Mouse (Mus musculus) intestine, embryonic 15.5 days (tissue): ENCODE results near the gene Asna1. TPM values are rescaled to one million over a fixed set of nuclear protein-coding genes. Genes with fewer than 3 reads are reported as not detected.

ENCODE experiments used
- ATAC-seq: fragments of 200-750 bp; cut with Nextera tagmentation; 2 replicates; pipeline ENCODE4 v1.8.0; 2017; ENCODE audit warnings: moderate TSS enrichment, moderate library complexity
- H3K27ac ChIP-seq: fragments of 300-500 bp; sonication (generic); 2 replicates; pipeline ENCODE4 v1.5.1; 2015; ENCODE audit warnings: mild to moderate bottlenecking, inconsistent platforms
- H3K27me3 ChIP-seq: fragments of 300-500 bp; sonication (generic); replicated peaks from 2 replicates; pipeline ENCODE4 v1.6.1; 2015; ENCODE audit warnings: inconsistent platforms
- H3K36me3 ChIP-seq: fragments of 300-500 bp; sonication (generic); 2 replicates; pipeline ENCODE4 v1.6.1; 2015; ENCODE audit warnings: inconsistent platforms
- H3K4me1 ChIP-seq: fragments of 300-500 bp; sonication (generic); replicated peaks from 2 replicates; pipeline ENCODE4 v1.6.1; 2015; ENCODE audit warnings: inconsistent platforms
- H3K4me2 ChIP-seq: fragments of 300-500 bp; sonication (generic); replicated peaks from 2 replicates; pipeline ENCODE4 v1.6.1; 2015; ENCODE audit warnings: mild to moderate bottlenecking, inconsistent platforms
- H3K4me3 ChIP-seq: fragments of 300-500 bp; sonication (generic); replicated peaks from 2 replicates; pipeline ENCODE4 v1.5.1; 2015; ENCODE audit warnings: inconsistent platforms
- H3K9ac ChIP-seq: fragments of 300-500 bp; sonication (generic); 2 replicates; pipeline ENCODE4 v1.6.1; 2015; ENCODE audit warnings: inconsistent platforms
- H3K9me3 ChIP-seq: fragments of 300-500 bp; sonication (generic); 2 replicates; pipeline ENCODE4 v1.6.1; 2016; ENCODE audit warnings: inconsistent platforms
- WGBS: fragments of 180-500 bp; shearing (Covaris S2); methylation state at CpG from one replicate; pipeline ENCODE4 v1.1.7; 2015; 5-methylcytosine and 5-hydroxymethylcytosine counted together
- polyA plus RNA-seq: library from polyadenylated mRNA; unstranded; fragments of >200 nt; fragmentation: Nextera tagmentation; extraction: Ambion mirVana; gene quantifications from 2 replicates; pipeline ENCODE4 v1.2.1, GENCODE M21; 2015

Asna1 gene
- polyA plus RNA-seq, 1 experiment from 2014 or later, result 125 TPM

DNA sequence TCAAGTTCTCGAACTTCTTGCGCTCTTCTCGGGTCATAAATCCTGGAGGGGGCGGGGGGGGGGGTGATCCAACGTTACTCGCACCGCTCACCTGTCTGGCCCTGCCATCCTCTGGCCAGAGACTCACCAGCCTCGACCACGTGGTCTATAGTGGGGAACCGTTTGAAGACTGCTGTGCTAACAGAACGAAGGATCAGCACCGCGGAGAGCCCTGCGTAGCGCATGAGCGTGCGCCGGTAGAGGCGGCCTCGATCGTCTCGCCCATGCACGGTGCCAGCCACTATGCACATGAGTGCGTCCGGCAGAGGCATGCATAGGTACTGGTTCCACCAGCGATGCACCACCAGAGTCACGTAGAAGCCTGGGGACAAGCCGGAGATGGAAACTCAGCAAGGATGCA lies 13.8 kb downstream of the Asna1 start:
- Histone ChIP-seq H3K9ac (no peak overlapping the region), H3K4me3 (no peak overlapping the region), H3K4me2 (no peak overlapping the region), H3K4me1 (peaks cover 5% of the 10 kb centered on the region; the same call in 1 of the 2 replicates), H3K27me3 (peaks cover 45% of the 10 kb centered on the region), H3K27ac (no peak overlapping the region), H3K36me3 (no peaks in the 10 kb centered on the region), H3K9me3 (no peaks in the 10 kb centered on the region)
- ATAC-seq, result peak; percentile 49; the same call in 1 of the 2 replicates
- 11% methylated on average over 28 of the region's 28 CpGs for WGBS

DNA sequence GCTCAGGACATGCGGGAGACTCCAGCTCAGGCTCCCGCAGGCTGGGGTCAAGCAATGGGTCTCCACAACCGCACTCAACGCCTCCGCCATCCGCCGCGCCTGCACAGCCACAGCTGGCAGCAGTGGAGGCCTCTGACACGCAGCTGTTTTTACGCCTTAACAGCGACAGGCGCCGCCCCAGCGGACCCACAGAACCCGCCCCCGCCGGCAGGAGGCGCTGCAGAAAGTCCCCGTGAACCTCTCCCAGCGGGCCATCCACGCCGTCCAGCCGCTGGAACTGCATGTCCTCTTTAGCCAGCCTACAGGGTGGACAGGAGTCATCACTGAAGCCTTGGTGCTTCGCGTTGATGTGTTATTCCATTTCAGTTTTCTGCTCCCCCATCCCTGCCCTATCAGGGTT lies 17.4 kb downstream of the Asna1 start:
- Histone ChIP-seq H3K4me1 (no peaks in the 10 kb centered on the region), H3K27me3 (peaks cover 34% of the 10 kb centered on the region), H3K36me3 (no peaks in the 10 kb centered on the region), H3K9ac (no peak overlapping the region), H3K27ac (no peak overlapping the region), H3K4me2 (no peak overlapping the region), H3K4me3 (no peak overlapping the region), H3K9me3 (no peaks in the 10 kb centered on the region)
- ATAC-seq, result no peak
- 22% methylated on average over 25 of the region's 25 CpGs for WGBS

- peak overlapping the region; percentile 30; the same call in 1 of the 2 replicates for H3K4me2 ChIP-seq
Observed at GRCm38 (mm10) chr8:84997649-84998295, 27.3 kb downstream of the Asna1 start.

DNA sequence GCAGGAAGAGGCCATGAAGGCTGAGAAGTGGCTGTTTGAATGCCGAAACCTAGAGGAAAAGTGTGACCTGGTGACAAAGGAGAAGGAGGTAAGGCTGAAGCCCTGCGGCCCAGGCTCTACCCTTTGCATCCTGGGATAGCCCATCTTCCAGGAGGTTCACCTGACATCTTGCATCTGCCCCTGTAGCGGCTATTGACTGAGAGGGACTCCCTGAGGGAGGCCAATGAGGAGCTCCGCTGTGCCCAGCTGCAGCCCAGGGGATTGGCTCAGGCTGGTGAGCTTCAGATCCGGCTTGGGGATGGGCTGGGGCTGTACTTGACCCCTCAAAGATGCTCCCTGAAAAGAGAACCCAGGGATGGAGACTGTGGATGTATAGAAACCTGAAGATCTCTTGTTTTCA lies 28.1 kb downstream of the Asna1 start:
- Histone ChIP-seq H3K4me3 (no peak overlapping the region), H3K27ac (no peak overlapping the region), H3K4me1 (peaks cover 5% of the 10 kb centered on the region; the same call in 1 of the 2 replicates), H3K4me2 (no peak overlapping the region), H3K27me3 (no peaks in the 10 kb centered on the region), H3K9me3 (no peaks in the 10 kb centered on the region), H3K36me3 (no peaks in the 10 kb centered on the region), H3K9ac (no peak overlapping the region)
- 86% methylated on average over 5 of the region's 5 CpGs for whole genome bisulfite sequencing
- no peak for ATAC-seq

More at GRCm38 (mm10) chr8:84997649-84998295, 27.3 kb downstream of the Asna1 start:
- Histone ChIP-seq H3K9ac (no peak overlapping the region), H3K36me3 (no peaks in the 10 kb centered on the region), H3K9me3 (no peaks in the 10 kb centered on the region), H3K4me3 (no peak overlapping the region), H3K27ac (no peak overlapping the region), H3K4me1 (peaks cover 5% of the 10 kb centered on the region; the same call in 1 of the 2 replicates), H3K27me3 (no peaks in the 10 kb centered on the region)
- 8% methylated on average over 19 of the region's 19 CpGs for WGBS
- ATAC-seq, result peak; percentile 72

DNA sequence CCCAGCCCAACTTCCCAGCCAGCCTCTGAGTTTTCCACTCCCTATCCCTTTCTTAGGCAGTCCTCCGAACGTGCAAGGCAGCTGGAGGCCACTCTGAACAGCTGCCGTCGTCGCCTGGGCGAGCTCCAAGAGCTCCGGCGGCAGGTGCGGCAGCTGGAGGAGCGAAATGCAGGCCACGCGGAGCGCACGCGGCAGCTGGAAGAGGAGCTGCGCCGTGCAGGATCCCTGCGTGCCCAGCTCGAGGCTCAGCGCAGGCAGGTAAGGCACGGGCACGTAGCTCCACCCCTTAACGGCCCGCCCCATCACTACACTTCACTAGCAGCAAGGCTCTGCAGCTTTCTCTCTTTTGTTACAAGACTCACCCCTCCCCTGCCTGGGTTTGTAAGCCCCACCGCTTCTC lies 29.4 kb downstream of the Asna1 start:
- Histone ChIP-seq H3K4me2 (no peak overlapping the region), H3K27me3 (no peaks in the 10 kb centered on the region), H3K9ac (no peak overlapping the region), H3K4me1 (peaks cover 13% of the 10 kb centered on the region), H3K4me3 (no peak overlapping the region), H3K36me3 (no peaks in the 10 kb centered on the region), H3K9me3 (no peaks in the 10 kb centered on the region), H3K27ac (no peak overlapping the region)
- 36% methylated on average over 25 of the region's 25 CpGs for WGBS
- no peak for ATAC-seq

DNA sequence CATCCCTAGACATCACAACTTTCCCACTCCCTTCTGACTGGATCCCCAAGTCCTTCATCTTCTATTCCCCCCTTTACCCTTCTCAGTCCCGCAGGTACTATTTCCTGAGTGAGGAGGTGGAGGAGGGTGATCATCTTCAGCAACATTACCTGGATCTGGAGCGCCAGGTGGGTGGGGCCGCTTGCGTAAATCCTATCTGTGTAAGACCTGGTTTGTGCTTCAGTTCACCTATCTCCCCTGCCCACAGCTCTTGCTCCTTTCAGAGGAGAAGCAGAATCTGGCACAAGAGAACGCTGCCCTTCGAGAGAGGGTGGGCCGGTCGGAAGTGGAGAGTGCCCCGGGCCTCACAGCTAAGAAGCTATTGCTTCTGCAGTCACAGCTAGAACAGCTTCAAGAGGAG lies 30.7 kb downstream of the Asna1 start:
- Histone ChIP-seq H3K4me3 (no peak overlapping the region), H3K9me3 (no peaks in the 10 kb centered on the region), H3K9ac (no peak overlapping the region), H3K27me3 (no peaks in the 10 kb centered on the region), H3K27ac (no peak overlapping the region), H3K4me2 (no peak overlapping the region), H3K36me3 (no peaks in the 10 kb centered on the region), H3K4me1 (peaks cover 14% of the 10 kb centered on the region)
- ATAC-seq, result no peak
- WGBS, result 79% methylated on average over 9 of the region's 9 CpGs

DNA sequence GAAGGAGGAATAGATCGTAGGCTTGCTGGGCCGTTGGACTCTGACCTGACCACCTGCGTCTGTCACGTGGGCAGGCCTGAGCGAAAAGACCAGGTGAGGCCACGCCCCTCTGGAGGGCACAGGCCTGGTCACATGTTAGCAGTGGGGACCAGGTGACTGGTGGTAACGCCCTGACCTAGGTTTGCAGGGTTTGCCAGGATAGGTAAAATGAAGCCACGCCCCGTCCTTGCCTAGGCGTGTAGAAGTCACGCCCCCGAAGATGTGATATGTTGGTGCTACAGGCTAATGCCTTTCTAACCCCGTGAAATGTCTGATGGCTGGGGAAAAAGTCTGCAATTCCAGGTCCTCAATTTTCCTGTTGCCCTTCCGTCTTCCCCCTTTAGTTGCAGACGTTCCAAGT lies 34.2 kb downstream of the Asna1 start:
- H3K4me1 ChIP-seq, result peaks cover 20% of the 10 kb centered on the region
- H3K36me3 ChIP-seq, result no peaks in the 10 kb centered on the region
- no peaks in the 10 kb centered on the region for H3K9me3 ChIP-seq
- peak overlapping the region; percentile 90 for H3K27ac ChIP-seq
- H3K9ac ChIP-seq, result peak overlapping the region; percentile 58
- 2% methylated on average over 15 of the region's 15 CpGs for WGBS
- H3K4me2 ChIP-seq, result peak overlapping the region; percentile 83
- H3K27me3 ChIP-seq, result no peaks in the 10 kb centered on the region
- H3K4me3 ChIP-seq, result peak overlapping the region; percentile 54
- peak; percentile 83 for ATAC-seq

GRCm38 (mm10) chr8:84990349-84990748 lies 34.7 kb downstream of the Asna1 start, which contains the start of gene Hook2:
Gene Hook2 (plus strand): TSS chr8:84990603.
- Histone ChIP-seq H3K36me3 (no peaks in the 10 kb centered on the region), H3K4me2 (peak within 1 kb of the TSS; percentile 83), H3K9me3 (no peaks in the 10 kb centered on the region), H3K27me3 (no peaks in the 10 kb centered on the region), H3K9ac (peak within 1 kb of the TSS; percentile 63), H3K4me1 (peaks cover 25% of the 10 kb centered on the region), H3K27ac (peak within 1 kb of the TSS; percentile 90), H3K4me3 (peak within 1 kb of the TSS; percentile 54)
- WGBS, result under 1% methylated on average over 28 of the region's 28 CpGs
- peak; percentile 87 for ATAC-seq

DNA sequence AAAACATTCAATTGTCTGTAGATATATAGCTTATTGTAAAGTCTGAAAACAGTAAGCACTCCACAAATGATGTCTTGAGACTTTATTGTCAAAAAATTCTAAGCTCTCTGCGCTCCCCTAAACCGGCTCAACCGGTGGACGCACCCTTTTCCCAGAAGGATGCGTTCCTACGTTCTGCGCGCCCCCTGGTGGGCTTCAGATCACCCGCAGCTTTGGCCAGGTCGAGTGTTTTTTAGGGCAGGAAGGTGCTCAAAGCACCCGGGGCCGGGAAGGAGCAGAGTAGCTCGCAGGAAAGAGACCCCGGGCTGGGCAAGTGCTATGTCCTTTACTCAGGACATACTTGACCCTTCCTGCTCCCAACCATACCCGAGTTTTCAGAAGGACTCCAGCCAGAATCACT lies 35.3 kb downstream of the Asna1 start:
- peak overlapping the region; percentile 75 for H3K27ac ChIP-seq
- H3K4me2 ChIP-seq, result peak overlapping the region; percentile 83
- H3K27me3 ChIP-seq, result no peaks in the 10 kb centered on the region
- H3K9me3 ChIP-seq, result no peaks in the 10 kb centered on the region
- WGBS, result under 1% methylated on average over 15 of the region's 15 CpGs
- peak overlapping the region; percentile 54 for H3K4me3 ChIP-seq
- H3K9ac ChIP-seq, result peak overlapping the region; percentile 63
- peak; percentile 62 for ATAC-seq
- peaks cover 30% of the 10 kb centered on the region for H3K4me1 ChIP-seq
- H3K36me3 ChIP-seq, result no peaks in the 10 kb centered on the region

DNA sequence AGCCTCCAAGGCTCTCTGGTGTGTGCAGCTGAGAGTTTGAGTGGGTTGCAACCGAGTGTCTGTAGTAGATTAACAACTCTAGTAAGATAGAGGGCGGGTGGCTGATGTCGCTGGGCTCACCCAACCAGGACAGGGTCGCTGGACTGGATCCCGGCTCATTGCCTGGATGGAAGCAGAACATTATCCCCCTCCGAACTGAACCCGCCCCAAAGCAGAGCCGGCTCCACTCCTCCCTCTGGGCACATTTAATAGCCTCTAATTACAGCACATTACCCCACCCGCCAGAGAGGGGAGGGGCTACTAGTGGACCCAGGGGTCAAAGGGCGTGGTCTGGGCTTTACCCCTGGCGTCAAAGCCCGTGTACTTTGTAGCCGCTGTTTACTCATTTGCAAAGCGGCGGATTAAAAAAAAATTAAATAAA lies 35.8 kb downstream of the Asna1 start:
- no peak for ATAC-seq
- Histone ChIP-seq H3K27me3 (no peaks in the 10 kb centered on the region), H3K4me3 (peak overlapping the region; percentile 54; the same call in 1 of the 2 replicates), H3K36me3 (no peaks in the 10 kb centered on the region), H3K4me2 (peak overlapping the region; percentile 83), H3K9ac (peak overlapping the region; percentile 33; the same call in 1 of the 2 replicates), H3K27ac (peak overlapping the region; percentile 70), H3K4me1 (peaks cover 35% of the 10 kb centered on the region), H3K9me3 (no peaks in the 10 kb centered on the region)
- WGBS, result 11% methylated on average over 15 of the region's 15 CpGs

GRCm38 (mm10) chr8:84987903-84988302 lies 37.2 kb downstream of the Asna1 start:
- Histone ChIP-seq H3K27me3 (no peaks in the 10 kb centered on the region), H3K9ac (no peak overlapping the region), H3K27ac (no peak overlapping the region), H3K4me3 (no peak overlapping the region), H3K4me1 (peaks cover 41% of the 10 kb centered on the region), H3K9me3 (no peaks in the 10 kb centered on the region), H3K4me2 (no peak overlapping the region), H3K36me3 (no peaks in the 10 kb centered on the region)
- 64% methylated on average over 2 of the region's 2 CpGs for WGBS
- ATAC-seq, result no peak

DNA sequence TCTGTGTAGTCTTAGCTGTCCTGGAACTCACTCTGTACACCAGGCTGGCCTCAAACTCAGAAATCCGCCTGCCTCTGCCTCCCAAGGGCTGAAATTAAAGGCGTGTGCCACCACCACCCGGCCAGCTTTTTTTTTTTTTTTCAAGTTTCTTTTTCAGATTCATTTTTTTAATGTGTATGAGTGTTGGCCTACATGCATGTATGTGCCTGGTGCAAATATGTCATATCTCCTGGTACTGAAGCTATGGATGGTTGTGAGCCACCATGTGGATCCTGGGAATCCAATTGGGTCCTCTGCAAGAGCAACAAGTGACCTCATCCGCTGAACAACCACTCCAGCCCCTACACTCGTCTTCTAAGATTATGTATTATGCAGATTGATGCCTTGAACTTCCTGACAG lies 37.7 kb downstream of the Asna1 start:
- Histone ChIP-seq H3K4me1 (peaks cover 45% of the 10 kb centered on the region), H3K4me3 (no peak overlapping the region), H3K27ac (peak overlapping the region; percentile 88; the same call in 1 of the 2 replicates), H3K9ac (no peak overlapping the region), H3K4me2 (no peak overlapping the region), H3K36me3 (no peaks in the 10 kb centered on the region), H3K9me3 (no peaks in the 10 kb centered on the region), H3K27me3 (no peaks in the 10 kb centered on the region)
- ATAC-seq, result no peak
- WGBS, result 78% methylated on average over 5 of the region's 5 CpGs
